Mouse (Mus musculus) embryonic facial prominence, embryonic 15.5 days (tissue): ENCODE measurements around the gene Dxo. TPM values are rescaled to one million over a fixed set of nuclear protein-coding genes. Genes with fewer than 3 reads are reported as not detected.
"Not testable (repeated sequence)": the region's sequence is repeated elsewhere in the genome, so short reads cannot be mapped to it uniquely, and the experiment has no call there.

Experiments used
- ATAC-seq: fragments of 200-750 bp; cut with Nextera tagmentation; 2 replicates; pipeline ENCODE4 v1.8.0; 2017; ENCODE audit warnings: low read depth, moderate TSS enrichment; ENCODE audit not compliant: insufficient number of reproducible peaks, low FRiP score, low TSS enrichment
- H3K27ac ChIP-seq: fragments of 300-500 bp; sonication (generic); replicated peaks from 2 replicates; pipeline ENCODE4 v1.5.1; 2015; ENCODE audit warnings: mild to moderate bottlenecking, inconsistent platforms
- H3K27me3 ChIP-seq: fragments of 300-500 bp; sonication (generic); 2 replicates; pipeline ENCODE4 v1.6.1; 2015; ENCODE audit warnings: inconsistent platforms
- H3K36me3 ChIP-seq: fragments of 300-500 bp; sonication (generic); 2 replicates; pipeline ENCODE4 v1.6.1; 2015; ENCODE audit warnings: mild to moderate bottlenecking, inconsistent platforms
- H3K4me1 ChIP-seq: fragments of 300-500 bp; sonication (generic); 2 replicates; pipeline ENCODE4 v1.6.1; 2015; ENCODE audit warnings: inconsistent platforms
- H3K4me2 ChIP-seq: fragments of 300-500 bp; sonication (generic); replicated peaks from 2 replicates; pipeline ENCODE4 v1.6.1; 2015; ENCODE audit warnings: mild to moderate bottlenecking, inconsistent platforms
- H3K4me3 ChIP-seq: fragments of 300-500 bp; sonication (generic); replicated peaks from 2 replicates; pipeline ENCODE4 v1.5.1; 2015; ENCODE audit warnings: mild to moderate bottlenecking, inconsistent platforms
- H3K9ac ChIP-seq: fragments of 300-500 bp; sonication (generic); 2 replicates; pipeline ENCODE4 v1.6.1; 2015; ENCODE audit warnings: inconsistent platforms
- H3K9me3 ChIP-seq: fragments of 300-500 bp; sonication (generic); replicated peaks from 2 replicates; pipeline ENCODE4 v1.6.1; 2016; ENCODE audit warnings: inconsistent platforms
- WGBS: fragments of 180-500 bp; shearing (Covaris S2); methylation state at CpG from one replicate; pipeline ENCODE4 v1.1.7; 2015; 5-methylcytosine and 5-hydroxymethylcytosine counted together
- polyA plus RNA-seq: library from polyadenylated mRNA; unstranded; fragments of >200 nt; fragmentation: Nextera tagmentation; extraction: Ambion mirVana; gene quantifications from 2 replicates; pipeline ENCODE4 v1.2.1, GENCODE M21; 2015

Gene Dxo
- polyA plus RNA-seq: 66.2 and 70.7 TPM in 2 replicates

- Histone ChIP-seq H3K36me3 (peaks cover 48% of the 10 kb centered on the region), H3K27ac (peak within 1 kb of the TSS; percentile 86), H3K4me1 (peaks cover 24% of the 10 kb centered on the region), H3K9me3 (no peaks in the 10 kb centered on the region), H3K4me2 (peak within 1 kb of the TSS; percentile 99), H3K9ac (peak within 1 kb of the TSS; percentile 73), H3K4me3 (peak within 1 kb of the TSS; percentile 86), H3K27me3 (no peaks in the 10 kb centered on the region)
- WGBS: under 1% methylated on average over 40 of the region's 40 CpGs
- ATAC-seq: peak; percentile 90
Observed at GRCm38 (mm10) chr17:34836856-34837221, at the start of gene Dxo, which contains the start of gene Stk19. TSS of gene Dxo (plus strand) at chr17:34837019. TSS of gene Stk19 (minus strand) at chr17:34836945.

GRCm38 (mm10) chr17:34795016-34795415 lies 41.8 kb upstream of the Dxo start:
- 79% methylated on average over 10 of the region's 10 CpGs for WGBS
- H3K4me3 ChIP-seq: no peak overlapping the region
- H3K4me2 ChIP-seq: no peak overlapping the region
- no peak for ATAC-seq
- H3K36me3 ChIP-seq: no peaks in the 10 kb centered on the region
- no peak overlapping the region for H3K9ac ChIP-seq
- H3K27ac ChIP-seq: no peak overlapping the region
- H3K9me3 ChIP-seq: no peaks in the 10 kb centered on the region
- H3K27me3 ChIP-seq: no peaks in the 10 kb centered on the region
- no peaks in the 10 kb centered on the region for H3K4me1 ChIP-seq

GRCm38 (mm10) chr17:34795633-34796032 lies 41.2 kb upstream of the Dxo start:
- Histone ChIP-seq H3K36me3 (no peaks in the 10 kb centered on the region), H3K9me3 (no peaks in the 10 kb centered on the region), H3K9ac (no peak overlapping the region), H3K4me2 (no peak overlapping the region), H3K27ac (no peak overlapping the region), H3K27me3 (no peaks in the 10 kb centered on the region), H3K4me3 (no peak overlapping the region), H3K4me1 (no peaks in the 10 kb centered on the region)
- ATAC-seq: no peak
- 59% methylated on average over 9 of the region's 9 CpGs for WGBS

- H3K4me3 ChIP-seq: no peak overlapping the region
- no peaks in the 10 kb centered on the region for H3K27me3 ChIP-seq
- 75% methylated on average over 8 of the region's 8 CpGs for WGBS
- H3K9me3 ChIP-seq: no peaks in the 10 kb centered on the region
- no peak overlapping the region for H3K9ac ChIP-seq
- no peak overlapping the region for H3K4me2 ChIP-seq
- H3K36me3 ChIP-seq: no peaks in the 10 kb centered on the region
- H3K27ac ChIP-seq: no peak overlapping the region
- no peaks in the 10 kb centered on the region for H3K4me1 ChIP-seq
- no peak for ATAC-seq
Observed at GRCm38 (mm10) chr17:34796311-34797140, 40.3 kb upstream of the Dxo start.

- not testable (repeated sequence) for ATAC-seq, H3K4me3 ChIP-seq, H3K4me1 ChIP-seq, H3K36me3 ChIP-seq, H3K27ac ChIP-seq, H3K27me3 ChIP-seq, H3K9me3 ChIP-seq, H3K4me2 ChIP-seq, H3K9ac ChIP-seq
- 83% methylated on average over 10 of the region's 10 CpGs for WGBS
Observed at GRCm38 (mm10) chr17:34797211-34797995, 39.4 kb upstream of the Dxo start.

GRCm38 (mm10) chr17:34798071-34798470 lies 38.7 kb upstream of the Dxo start:
- whole genome bisulfite sequencing: 83% methylated on average over 6 of the region's 7 CpGs
- not testable (repeated sequence) for H3K27ac ChIP-seq, H3K4me2 ChIP-seq, H3K4me3 ChIP-seq, ATAC-seq, H3K27me3 ChIP-seq, H3K4me1 ChIP-seq, H3K36me3 ChIP-seq, H3K9me3 ChIP-seq, H3K9ac ChIP-seq

- Histone ChIP-seq H3K9me3 (no peaks in the 10 kb centered on the region), H3K4me3 (no peak overlapping the region), H3K27me3 (no peaks in the 10 kb centered on the region), H3K4me2 (no peak overlapping the region), H3K36me3 (no peaks in the 10 kb centered on the region), H3K9ac (no peak overlapping the region), H3K27ac (no peak overlapping the region), H3K4me1 (no peaks in the 10 kb centered on the region)
- WGBS: 87% methylated on average over 15 of the region's 17 CpGs
- ATAC-seq: no peak
Observed at GRCm38 (mm10) chr17:34798866-34799530, 37.8 kb upstream of the Dxo start.

- no peaks in the 10 kb centered on the region for H3K4me1 ChIP-seq
- WGBS: 91% methylated on average over 4 of the region's 4 CpGs
- no peak for ATAC-seq
Observed at GRCm38 (mm10) chr17:34799531-34799925, 37.3 kb upstream of the Dxo start.

GRCm38 (mm10) chr17:34800781-34801305 lies 36.0 kb upstream of the Dxo start:
- H3K27me3 ChIP-seq, H3K27ac ChIP-seq, H3K36me3 ChIP-seq, H3K4me2 ChIP-seq, H3K4me3 ChIP-seq, ATAC-seq, H3K9me3 ChIP-seq, H3K9ac ChIP-seq, H3K4me1 ChIP-seq: not testable (repeated sequence)
- 95% methylated on average over 16 of the region's 16 CpGs for WGBS

More at GRCm38 (mm10) chr17:34799531-34799925, 37.3 kb upstream of the Dxo start:
- Histone ChIP-seq H3K4me2 (no peak overlapping the region), H3K9ac (no peak overlapping the region), H3K4me3 (no peak overlapping the region), H3K27ac (no peak overlapping the region), H3K27me3 (no peaks in the 10 kb centered on the region), H3K9me3 (no peaks in the 10 kb centered on the region), H3K36me3 (no peaks in the 10 kb centered on the region)

GRCm38 (mm10) chr17:34802756-34803155 lies 34.1 kb upstream of the Dxo start:
- H3K4me3 ChIP-seq, ATAC-seq, H3K27me3 ChIP-seq, H3K4me2 ChIP-seq, H3K9me3 ChIP-seq, H3K9ac ChIP-seq, H3K27ac ChIP-seq, H3K4me1 ChIP-seq, H3K36me3 ChIP-seq: not testable (repeated sequence)
- 92% methylated on average over 9 of the region's 9 CpGs for WGBS

- not testable (repeated sequence) for H3K9ac ChIP-seq, H3K4me3 ChIP-seq, H3K4me2 ChIP-seq, H3K27me3 ChIP-seq, H3K4me1 ChIP-seq, H3K9me3 ChIP-seq, H3K36me3 ChIP-seq, H3K27ac ChIP-seq, ATAC-seq
- WGBS: 92% methylated on average over 6 of the region's 6 CpGs
Observed at GRCm38 (mm10) chr17:34803367-34803766, 33.5 kb upstream of the Dxo start.
